Mouse (Mus musculus) urinary bladder, postnatal 10 days (tissue): ENCODE measurements at regions not wholly inside any gene's neighbourhood (a gene's known extent, or its start where the extent isn't known, plus 50 kb on each side); places are given as distances from the start of the nearest gene placed in this dataset.
A peak's percentile ranks its signal among the peaks of the same experiment; 100 is the strongest.
"Not testable (repeated sequence)": the region's sequence is repeated elsewhere in the genome, so short reads cannot be mapped to it uniquely, and the experiment has no call there.

Experiments
- DNase-seq: peaks from one replicate; pipeline ENCODE4 v3.0.0; 2022; ENCODE audit warnings: low spot score

- DNase-seq, result no peak
These were observed 183.7 kb upstream of the Rpl38 start for GRCm38 (mm10) chr11:114484668-114484953.

GRCm38 (mm10) chr11:114483823-114484667 is 184.3 kb upstream of the Rpl38 start:
- DNase-seq, result no peak

DNA sequence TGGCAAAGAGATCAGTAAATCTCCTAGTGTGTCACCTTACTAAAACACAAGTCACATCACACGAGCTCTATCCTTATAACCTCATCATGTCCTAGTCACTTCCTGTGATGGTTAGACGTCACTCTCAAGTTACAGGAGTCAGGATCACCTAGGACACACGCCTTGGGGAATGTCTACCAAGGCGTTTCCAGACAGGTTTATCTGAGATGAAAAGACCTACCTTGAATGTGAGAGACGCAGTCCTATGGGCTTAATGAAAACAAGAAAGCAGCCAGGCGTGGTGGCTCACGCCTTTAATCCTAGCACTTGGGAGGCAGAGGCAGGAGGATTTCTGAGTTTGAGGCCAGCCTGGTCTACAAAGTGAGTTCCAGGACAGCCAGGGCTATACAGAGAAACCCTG is 185.0 kb upstream of the Rpl38 start:
- not testable (repeated sequence) for DNase-seq

GRCm38 (mm10) chr11:114482070-114482469 is 186.3 kb upstream of the Rpl38 start:
- no peak for DNase-seq

- no peak for DNase-seq
These were observed 187.3 kb upstream of the Rpl38 start for GRCm38 (mm10) chr11:114481037-114481436.

DNA sequence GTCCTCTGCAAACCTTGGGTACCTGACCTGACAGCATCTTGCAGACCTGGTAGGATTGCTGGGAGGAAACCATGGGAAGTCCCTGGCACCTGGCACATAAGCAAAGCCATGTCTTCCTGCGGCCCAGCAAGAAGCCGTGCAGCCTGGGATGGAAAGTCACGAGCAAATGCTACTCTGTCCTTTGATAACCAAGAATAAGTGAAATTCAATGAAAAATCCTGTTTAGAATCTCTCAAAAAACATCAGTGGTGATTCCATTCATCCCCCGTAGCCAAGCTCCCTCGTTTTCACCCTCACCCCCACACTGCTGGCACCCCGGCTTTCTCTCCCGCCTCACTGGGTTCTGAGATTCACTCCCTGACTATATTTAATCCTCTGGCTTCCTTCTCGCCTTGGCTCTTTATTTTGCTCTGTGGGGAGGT is 188.2 kb upstream of the Rpl38 start:
- no peak for DNase-seq

- no peak for DNase-seq
These were observed 189.6 kb upstream of the Rpl38 start for GRCm38 (mm10) chr11:114478736-114479135.

GRCm38 (mm10) chr11:114477365-114477764 is 191.0 kb upstream of the Rpl38 start:
- DNase-seq, result no peak

GRCm38 (mm10) chr11:114472501-114473260 is 195.6 kb upstream of the Rpl38 start:
- DNase-seq, result no peak

DNA sequence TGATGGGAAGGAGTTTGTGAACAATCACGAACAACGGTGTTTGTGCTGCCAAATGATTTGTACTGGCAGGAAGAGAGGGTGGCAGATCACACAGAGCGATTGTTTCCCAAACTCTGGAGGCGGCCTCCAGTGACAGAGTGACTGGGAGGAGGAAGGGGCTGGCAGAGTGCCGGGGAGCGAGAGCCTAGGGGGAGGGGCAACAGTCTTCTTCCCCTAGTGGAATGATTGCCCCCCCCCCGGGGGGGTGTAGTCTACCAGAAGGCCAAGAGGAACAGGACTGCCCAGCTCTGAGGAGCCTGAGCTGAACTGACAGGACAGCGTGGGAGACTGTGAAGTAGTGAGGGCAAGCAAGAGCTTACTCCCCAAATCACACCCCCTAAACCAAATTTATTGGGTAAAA is 199.9 kb upstream of the Rpl38 start:
- peak; percentile 27 for DNase-seq

GRCm38 (mm10) chr11:114467803-114468202 is 200.5 kb upstream of the Rpl38 start:
- no peak for DNase-seq

DNA sequence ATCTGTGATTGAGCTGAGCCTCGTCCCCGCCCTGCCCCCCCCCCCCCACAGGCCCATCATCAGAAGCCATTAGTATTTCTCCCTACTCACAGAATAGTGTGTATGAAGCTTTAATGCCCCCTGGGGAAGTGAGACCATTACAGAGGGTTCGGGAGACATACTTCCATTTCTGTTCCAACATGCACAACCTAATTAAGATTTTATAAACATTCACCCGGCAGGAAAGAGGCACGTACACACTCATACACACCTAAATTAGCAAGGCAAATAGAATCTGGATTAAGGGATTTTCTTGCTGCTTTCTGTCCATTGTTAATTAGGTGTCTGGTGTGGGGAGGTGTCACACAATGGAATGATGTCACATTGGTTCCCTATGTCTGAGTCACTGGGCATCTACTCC is 202.8 kb upstream of the Rpl38 start:
- DNase-seq, result no peak

- no peak for DNase-seq
These were observed 205.5 kb upstream of the Rpl38 start for GRCm38 (mm10) chr11:114462755-114463374.

- DNase-seq, result no peak
These were observed 213.4 kb upstream of the Rpl38 start for GRCm38 (mm10) chr11:114454876-114455330.

GRCm38 (mm10) chr11:114448776-114449401 is 219.4 kb upstream of the Rpl38 start:
- DNase-seq, result peak; percentile 19

DNA sequence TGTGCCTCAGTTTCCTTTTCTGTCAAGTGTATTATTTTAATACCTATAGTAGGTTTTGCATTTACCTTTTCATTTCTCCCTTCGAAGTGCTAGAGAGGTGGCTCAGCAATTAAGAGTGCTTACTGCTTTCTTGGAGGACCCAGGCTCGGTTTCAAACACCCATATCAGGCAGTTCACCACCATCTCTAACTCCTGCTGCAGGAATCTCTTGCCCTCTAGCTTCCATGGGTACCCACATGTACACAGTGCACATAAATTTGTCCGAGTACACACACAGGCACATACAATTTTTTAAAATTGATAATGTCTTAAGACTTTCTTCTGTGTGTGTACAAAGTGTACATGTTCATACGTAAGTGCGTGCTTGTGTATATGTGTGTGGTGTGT is 220.9 kb upstream of the Rpl38 start:
- no peak for DNase-seq

GRCm38 (mm10) chr11:114446617-114447460 is 221.5 kb upstream of the Rpl38 start:
- DNase-seq, result no peak

DNA sequence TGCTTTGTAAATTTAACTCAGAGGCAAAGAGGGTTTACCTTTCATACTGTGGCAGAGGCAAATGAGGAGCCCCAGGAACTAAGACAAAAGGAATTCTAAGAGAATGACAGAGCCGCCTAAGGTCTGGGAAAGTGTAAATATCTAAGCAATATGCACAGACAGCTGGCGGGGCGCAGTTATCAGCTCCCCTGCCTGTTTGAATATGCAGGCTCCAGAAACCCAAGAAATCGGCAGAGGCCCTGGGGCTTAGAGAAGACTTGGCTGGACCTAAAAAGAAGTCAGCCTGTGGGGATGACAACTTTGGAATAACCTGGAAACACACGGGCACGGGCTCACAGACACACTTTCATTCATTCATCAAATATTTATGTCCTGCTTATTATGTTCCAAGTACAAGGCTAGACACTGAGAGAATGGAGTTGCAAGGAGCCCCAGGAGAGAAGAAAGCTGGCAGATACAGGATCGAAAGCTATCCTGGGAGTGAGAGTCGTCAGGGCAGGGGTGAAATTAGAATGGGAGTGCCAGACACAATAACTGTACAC is 222.2 kb upstream of the Rpl38 start:
- no peak for DNase-seq

DNA sequence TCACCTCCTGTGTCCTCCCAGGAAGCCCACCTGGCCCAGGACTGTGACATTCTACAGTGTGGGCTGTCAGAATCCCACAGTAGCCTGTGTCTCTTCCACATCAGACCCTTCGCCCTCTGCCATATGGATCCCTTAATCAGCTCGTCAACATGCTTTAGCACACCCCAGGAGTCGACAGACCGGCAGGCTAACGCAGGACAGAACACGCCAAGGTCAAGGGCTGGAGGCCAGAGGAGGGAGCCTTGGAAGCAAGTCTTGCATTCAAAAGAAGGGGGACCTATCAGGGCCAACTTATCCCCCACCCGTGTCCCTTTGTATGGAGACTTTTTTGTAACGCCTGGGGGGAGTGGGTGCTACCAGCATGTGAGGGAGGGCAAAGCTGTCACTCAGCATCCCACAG is 224.1 kb upstream of the Rpl38 start:
- DNase-seq, result no peak

DNA sequence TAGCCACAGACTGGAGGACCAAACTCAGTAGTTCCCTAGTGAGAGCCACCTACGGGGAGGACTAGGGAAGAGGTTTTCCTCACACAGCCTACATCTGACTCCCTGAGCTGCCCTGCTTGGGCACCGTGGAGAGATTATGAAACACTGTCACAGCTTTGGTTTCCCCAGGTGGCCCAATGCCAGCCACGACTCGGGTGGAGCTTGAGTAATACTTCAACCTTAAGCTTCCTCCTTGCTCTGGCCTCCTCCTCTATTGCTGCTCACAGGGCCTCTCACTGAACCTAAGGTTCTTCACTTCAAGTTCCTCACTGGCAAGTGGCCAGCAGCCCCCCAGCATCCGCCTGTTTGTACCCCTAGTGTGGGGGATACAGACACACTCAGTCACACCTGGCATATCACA is 224.9 kb upstream of the Rpl38 start:
- no peak for DNase-seq

DNA sequence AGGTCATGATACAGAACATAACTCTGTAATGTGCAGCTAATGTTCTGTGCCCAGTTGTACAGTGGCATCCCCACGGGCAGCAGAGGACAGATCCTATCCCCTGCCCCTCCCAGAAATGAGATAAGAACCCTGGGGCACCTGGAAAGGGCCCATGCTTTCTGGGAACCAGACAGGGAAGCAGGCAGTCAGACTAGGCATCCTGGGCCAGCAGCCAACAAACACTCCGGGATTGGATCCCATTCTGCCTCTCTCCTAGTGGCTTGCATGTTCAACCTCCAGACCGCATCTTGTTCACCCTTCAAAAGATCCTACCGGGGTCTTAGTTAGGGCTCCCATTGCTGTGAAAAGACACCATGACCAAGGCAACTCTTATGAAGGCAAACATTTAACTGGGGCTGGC is 229.0 kb upstream of the Rpl38 start:
- no peak for DNase-seq
